Mouse (Mus musculus) heart, embryonic 16.5 days (tissue): ENCODE measurements around the gene Gm5426. TPM values are rescaled to one million over a fixed set of nuclear protein-coding genes. Genes with fewer than 3 reads are reported as not detected.
"Not testable (repeated sequence)": the region's sequence is repeated elsewhere in the genome, so short reads cannot be mapped to it uniquely, and the experiment has no call there.

Experiments
- ATAC-seq: fragments of 200-750 bp; cut with Nextera tagmentation; replicated peaks from 2 replicates; pipeline ENCODE4 v1.8.0; 2017; ENCODE audit warnings: moderate number of reproducible peaks; ENCODE audit not compliant: insufficient read depth, low FRiP score; ENCODE audit errors: extremely low read depth
- H3K27ac ChIP-seq: fragments of 300-500 bp; sonication (generic); 2 replicates; pipeline ENCODE4 v1.5.1; 2014; ENCODE audit warnings: mild to moderate bottlenecking, low read length, control low read depth, moderate library complexity
- H3K27me3 ChIP-seq: fragments of 300-500 bp; sonication (generic); 2 replicates; pipeline ENCODE4 v1.6.1; 2014; ENCODE audit warnings: low read length, mixed read lengths; ENCODE audit not compliant: control insufficient read depth, insufficient read depth
- H3K36me3 ChIP-seq: fragments of 300-500 bp; sonication (generic); 2 replicates; pipeline ENCODE4 v1.6.1; 2014; ENCODE audit not compliant: control insufficient read depth, insufficient read depth
- H3K4me1 ChIP-seq: fragments of 300-500 bp; sonication (generic); 2 replicates; pipeline ENCODE4 v1.6.1; 2014; ENCODE audit warnings: low read length, mixed read lengths; ENCODE audit not compliant: control insufficient read depth, insufficient read depth
- H3K4me2 ChIP-seq: fragments of 300-500 bp; sonication (generic); 2 replicates; pipeline ENCODE4 v1.6.1; 2014; ENCODE audit warnings: low read depth, mild to moderate bottlenecking, control low read depth, low read length
- H3K4me3 ChIP-seq: fragments of 300-500 bp; sonication (generic); 2 replicates; pipeline ENCODE4 v1.5.1; 2014; ENCODE audit warnings: mild to moderate bottlenecking, control low read depth, low read length
- H3K9ac ChIP-seq: fragments of 300-500 bp; sonication (generic); 2 replicates; pipeline ENCODE4 v1.6.1; 2014; ENCODE audit warnings: low read length, control low read depth
- H3K9me3 ChIP-seq: fragments of 300-500 bp; sonication (generic); replicated peaks from 2 replicates; pipeline ENCODE4 v1.6.1; 2016; ENCODE audit warnings: low read length; ENCODE audit not compliant: control insufficient read depth
- WGBS: fragments of 180-500 bp; shearing (Covaris S2); extraction: QIAGEN DNeasy Blood & Tissue Kit; methylation state at CpG from one replicate; pipeline ENCODE4 v1.1.7; 2014; 5-methylcytosine and 5-hydroxymethylcytosine counted together
- polyA plus RNA-seq: library from polyadenylated mRNA; unstranded; fragments of >200 nt; fragmentation: Nextera tagmentation; extraction: Ambion mirVana; gene quantifications from 2 replicates; pipeline ENCODE4 v1.2.1, GENCODE M21; 2015

Gene Gm5426
- not detected in 2 replicates for polyA plus RNA-seq

DNA sequence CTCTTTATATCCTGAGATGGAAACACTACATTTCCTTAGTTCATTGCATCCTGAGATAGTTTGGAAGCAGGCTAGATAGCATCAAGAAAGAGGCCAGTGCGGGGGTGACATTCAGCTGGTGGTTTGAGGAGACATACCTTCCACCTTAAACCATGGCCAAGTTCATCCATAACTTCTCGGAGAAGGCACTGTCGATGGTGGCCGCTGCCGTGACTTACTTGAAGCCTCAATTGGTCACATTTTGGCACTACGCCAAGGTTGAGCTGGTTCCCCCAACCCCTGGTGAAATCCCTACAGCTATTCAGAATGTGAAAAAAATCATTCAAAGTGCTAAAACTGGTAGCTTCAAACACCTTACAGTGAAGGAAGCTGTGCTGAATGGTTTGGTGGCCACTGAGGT lies at the start of gene Gm5426:
Gm5426 (plus strand) TSS at position 153 of the 400 bp plus-strand sequence.
- H3K4me1 ChIP-seq, H3K4me3 ChIP-seq, H3K36me3 ChIP-seq, ATAC-seq, H3K27ac ChIP-seq, H3K9ac ChIP-seq, H3K4me2 ChIP-seq, H3K27me3 ChIP-seq, H3K9me3 ChIP-seq: not testable (repeated sequence)
- WGBS = 87% methylated on average over 6 of the region's 6 CpGs

DNA sequence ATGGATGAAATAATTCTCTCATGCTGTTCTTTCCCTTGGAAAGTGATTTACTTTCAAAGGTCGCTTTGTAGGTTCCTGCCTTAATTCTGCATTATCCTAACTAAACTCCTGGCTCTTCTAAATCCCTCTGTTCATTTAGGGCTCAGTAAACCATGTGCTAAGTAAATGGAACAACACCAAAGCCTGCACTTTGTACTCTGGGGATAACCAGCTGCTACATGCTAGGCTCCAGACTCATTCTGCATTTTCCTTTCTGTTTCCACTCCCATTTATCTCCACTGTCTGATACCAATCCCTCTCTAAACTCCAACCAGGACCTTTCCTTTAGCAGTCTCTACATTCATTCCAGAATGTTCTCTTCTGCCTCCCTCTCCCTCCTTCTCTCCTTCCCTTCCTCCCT lies 46.7 kb upstream of the Gm5426 start:
- WGBS = 67% methylated on average over 1 of the region's 1 CpGs
- H3K4me3 ChIP-seq = no peak overlapping the region

DNA sequence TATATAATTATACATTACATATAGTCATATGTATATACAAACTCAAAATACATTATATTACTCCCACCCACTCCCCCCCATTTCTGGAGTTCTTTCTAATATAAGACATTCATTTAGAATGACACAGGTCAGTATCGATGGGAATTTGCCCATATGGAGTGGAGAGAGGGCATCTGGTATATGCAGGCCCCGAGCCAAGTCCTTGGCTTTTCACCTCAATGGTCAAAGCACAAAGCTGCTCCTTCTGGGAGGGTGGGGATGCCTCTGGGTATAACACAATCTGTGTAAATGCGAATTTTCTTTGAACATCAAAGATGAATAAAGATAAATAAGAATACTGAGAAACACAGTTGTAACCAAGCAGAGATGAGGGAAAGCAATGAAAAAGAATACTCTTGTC lies 46.0 kb upstream of the Gm5426 start:
- H3K4me2 ChIP-seq = no peak overlapping the region
- H3K4me3 ChIP-seq = no peak overlapping the region
- no peak for ATAC-seq
- no peaks in the 10 kb centered on the region for H3K27me3 ChIP-seq
- no peak overlapping the region for H3K9ac ChIP-seq
- H3K9me3 ChIP-seq = no peaks in the 10 kb centered on the region
- no peaks in the 10 kb centered on the region for H3K36me3 ChIP-seq
- no peak overlapping the region for H3K27ac ChIP-seq
- no peaks in the 10 kb centered on the region for H3K4me1 ChIP-seq
- 77% methylated on average over 3 of the region's 3 CpGs for WGBS

More for the DNA sequence above, 46.7 kb upstream of the Gm5426 start:
- Histone ChIP-seq H3K4me1 (no peaks in the 10 kb centered on the region), H3K36me3 (no peaks in the 10 kb centered on the region), H3K9ac (no peak overlapping the region), H3K4me2 (no peak overlapping the region), H3K27ac (no peak overlapping the region), H3K27me3 (no peaks in the 10 kb centered on the region), H3K9me3 (no peaks in the 10 kb centered on the region)
- ATAC-seq = no peak

DNA sequence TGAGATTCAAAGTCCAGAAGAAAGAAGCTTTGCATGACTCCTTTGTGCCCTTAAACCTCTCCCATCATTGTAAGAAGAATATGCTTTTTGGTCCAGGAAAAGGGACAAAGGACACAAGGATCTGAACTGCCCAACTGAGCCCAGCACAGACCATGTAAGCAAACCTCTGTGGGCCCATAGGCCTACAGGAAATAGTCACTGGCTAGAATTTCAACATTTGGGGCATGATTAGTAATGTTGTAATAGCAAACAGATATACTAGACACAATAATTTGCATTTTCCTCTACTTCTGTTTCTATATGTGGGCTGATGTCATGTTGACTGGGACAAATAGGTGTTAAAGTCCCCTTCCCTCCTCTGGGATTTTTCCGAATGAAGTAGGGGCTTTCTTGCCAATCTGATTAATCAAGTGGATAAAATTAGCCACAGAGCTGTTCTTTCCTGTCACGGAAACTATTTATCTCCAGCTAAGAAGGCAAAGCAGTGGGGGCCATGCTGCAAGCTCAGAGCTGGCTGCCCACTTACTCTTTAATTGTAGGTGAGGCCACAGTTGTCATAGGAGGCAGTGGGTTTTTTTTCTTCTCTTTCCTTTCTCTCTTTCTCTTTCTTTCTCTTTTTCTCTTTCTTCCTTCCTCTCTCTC lies 42.4 kb upstream of the Gm5426 start:
- Histone ChIP-seq H3K27me3 (no peaks in the 10 kb centered on the region), H3K4me2 (no peak overlapping the region), H3K4me1 (no peaks in the 10 kb centered on the region), H3K27ac (no peak overlapping the region), H3K36me3 (no peaks in the 10 kb centered on the region), H3K4me3 (no peak overlapping the region), H3K9ac (no peak overlapping the region), H3K9me3 (no peaks in the 10 kb centered on the region)
- 15% methylated on average over 2 of the region's 2 CpGs for WGBS
- ATAC-seq = no peak

DNA sequence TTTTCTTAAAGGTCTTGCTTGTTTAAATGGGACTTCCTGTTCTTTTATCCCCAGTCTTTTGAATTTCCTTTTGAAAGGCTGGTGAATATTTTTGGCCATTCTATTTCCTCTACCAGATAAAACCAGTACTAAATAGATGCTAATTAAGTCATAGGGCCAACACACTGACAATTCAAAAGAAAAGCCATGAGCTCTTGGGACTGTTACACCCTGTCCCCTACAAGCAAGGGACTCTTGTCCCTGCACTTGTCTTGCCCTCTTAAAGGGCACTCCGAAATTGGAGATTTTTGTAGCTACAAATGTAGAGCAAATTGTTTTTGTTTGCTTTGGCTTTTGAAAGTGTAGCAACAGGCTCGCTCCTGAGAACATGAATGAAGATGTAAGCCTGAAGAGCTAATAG lies 41.8 kb upstream of the Gm5426 start:
- 71% methylated on average over 2 of the region's 2 CpGs for WGBS

DNA sequence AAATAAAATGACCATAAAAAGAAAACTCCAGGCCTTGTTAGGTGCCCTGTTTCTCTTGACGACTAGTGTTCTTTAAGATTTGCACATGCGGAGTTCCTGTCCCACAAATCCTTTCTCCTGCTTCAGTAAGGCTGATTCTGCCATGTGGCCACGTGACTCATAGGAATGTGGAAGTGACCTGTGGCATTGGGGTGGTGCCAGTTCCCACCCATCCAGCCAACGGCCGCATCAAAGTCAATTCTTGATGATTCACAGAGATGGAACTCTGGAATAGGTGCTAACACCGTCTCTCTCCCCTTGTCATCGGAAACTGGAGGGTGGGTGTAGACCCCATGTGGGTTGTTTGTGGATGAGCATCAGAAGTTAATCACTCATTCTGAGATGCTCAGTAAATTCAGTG lies 39.7 kb upstream of the Gm5426 start:
- Histone ChIP-seq H3K4me2 (no peak overlapping the region), H3K36me3 (no peaks in the 10 kb centered on the region), H3K4me3 (no peak overlapping the region), H3K27ac (no peak overlapping the region), H3K9ac (no peak overlapping the region), H3K4me1 (no peaks in the 10 kb centered on the region), H3K27me3 (no peaks in the 10 kb centered on the region), H3K9me3 (no peaks in the 10 kb centered on the region)
- ATAC-seq = no peak
- WGBS = 87% methylated on average over 7 of the region's 7 CpGs

More for the DNA sequence above, 41.8 kb upstream of the Gm5426 start:
- Histone ChIP-seq H3K9ac (no peak overlapping the region), H3K36me3 (no peaks in the 10 kb centered on the region), H3K27me3 (no peaks in the 10 kb centered on the region), H3K4me2 (no peak overlapping the region), H3K27ac (no peak overlapping the region), H3K4me1 (no peaks in the 10 kb centered on the region), H3K4me3 (no peak overlapping the region), H3K9me3 (no peaks in the 10 kb centered on the region)
- no peak for ATAC-seq

DNA sequence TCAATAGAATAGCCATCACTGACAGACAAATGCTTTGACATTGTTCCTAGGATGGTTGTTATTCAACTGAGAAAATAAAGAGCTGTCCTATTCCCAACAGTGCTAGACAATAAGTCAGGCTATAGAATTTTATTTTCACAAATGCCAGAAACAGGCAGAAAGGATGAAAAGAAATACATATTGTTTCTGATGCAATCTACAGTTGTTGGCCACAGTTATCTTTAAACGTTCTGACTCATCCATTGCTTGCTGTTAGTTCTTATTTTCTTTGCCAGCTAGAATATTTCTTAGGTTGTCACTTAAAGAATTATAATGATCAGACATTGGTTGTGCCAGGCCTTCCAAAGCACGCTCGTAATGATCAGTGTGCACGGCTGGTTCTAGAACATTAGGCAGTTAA lies 35.4 kb upstream of the Gm5426 start:
- Histone ChIP-seq H3K4me2 (no peak overlapping the region), H3K4me3 (no peak overlapping the region), H3K4me1 (no peaks in the 10 kb centered on the region), H3K9me3 (no peaks in the 10 kb centered on the region), H3K27me3 (no peaks in the 10 kb centered on the region), H3K36me3 (no peaks in the 10 kb centered on the region), H3K9ac (no peak overlapping the region), H3K27ac (no peak overlapping the region)
- ATAC-seq = no peak
- 85% methylated on average over 4 of the region's 4 CpGs for WGBS

DNA sequence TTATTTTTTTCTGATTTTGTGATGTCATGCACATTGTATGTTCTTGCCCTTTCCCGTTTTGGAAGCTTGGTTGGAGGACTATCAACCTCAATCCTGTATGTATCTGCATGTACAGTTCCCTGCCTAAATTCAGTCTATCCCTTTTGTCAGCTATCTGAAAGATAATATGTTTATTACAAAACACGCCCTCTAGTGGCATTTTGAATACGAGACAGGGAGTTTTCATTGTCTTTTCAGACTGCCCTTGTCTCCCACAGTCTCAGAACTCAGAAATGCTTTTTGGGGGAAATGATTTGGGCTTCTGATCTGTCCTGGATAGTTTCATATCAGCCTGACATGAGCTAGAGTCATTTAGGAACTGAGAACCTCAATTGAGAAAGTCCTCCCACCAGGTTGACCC lies 32.2 kb upstream of the Gm5426 start:
- no peak overlapping the region for H3K27ac ChIP-seq
- H3K4me2 ChIP-seq = no peak overlapping the region
- H3K4me1 ChIP-seq = no peaks in the 10 kb centered on the region
- no peak overlapping the region for H3K9ac ChIP-seq
- WGBS = 36% methylated on average over 3 of the region's 3 CpGs
- no peaks in the 10 kb centered on the region for H3K36me3 ChIP-seq
- H3K27me3 ChIP-seq = no peaks in the 10 kb centered on the region
- no peaks in the 10 kb centered on the region for H3K9me3 ChIP-seq
- no peak for ATAC-seq
- H3K4me3 ChIP-seq = no peak overlapping the region

DNA sequence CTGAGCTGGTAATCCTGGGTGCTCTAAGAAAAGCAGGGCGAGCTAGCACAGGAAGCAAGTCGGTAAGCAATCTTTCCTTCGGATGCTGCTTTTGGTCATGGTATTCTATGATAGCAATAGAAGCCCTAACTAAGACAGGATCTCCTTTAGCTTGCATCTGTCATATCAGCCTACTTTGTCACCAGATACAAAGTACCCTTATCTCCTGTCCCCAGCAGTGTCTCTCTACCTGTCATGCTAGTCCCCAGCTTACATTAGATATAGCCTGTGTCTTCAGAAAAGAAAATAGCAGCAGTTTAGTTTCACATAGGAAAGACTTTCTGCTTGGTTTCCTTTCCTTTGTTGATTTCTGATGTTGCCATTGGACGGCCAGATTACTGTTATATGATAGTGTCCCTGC lies 31.8 kb upstream of the Gm5426 start:
- no peak for ATAC-seq
- no peak overlapping the region for H3K4me2 ChIP-seq
- H3K36me3 ChIP-seq = no peaks in the 10 kb centered on the region
- H3K4me3 ChIP-seq = no peak overlapping the region
- H3K4me1 ChIP-seq = no peaks in the 10 kb centered on the region
- H3K27ac ChIP-seq = no peak overlapping the region
- H3K9ac ChIP-seq = no peak overlapping the region
- 76% methylated on average over 4 of the region's 4 CpGs for WGBS
- no peaks in the 10 kb centered on the region for H3K27me3 ChIP-seq
- H3K9me3 ChIP-seq = no peaks in the 10 kb centered on the region
